Mouse (Mus musculus) bone marrow macrophage, adult 2 months (primary cell): ENCODE measurements around the gene Tex264.
"Not testable (repeated sequence)": the region's sequence is repeated elsewhere in the genome, so short reads cannot be mapped to it uniquely, and the experiment has no call there.

ENCODE experiments used
- CTCF ChIP-seq: IDR thresholded peaks from 2 replicates; pipeline ENCODE4 v1.5.1; 2012; ENCODE audit warnings: low read depth, mild to moderate bottlenecking, low read length, moderate library complexity
- POLR2A ChIP-seq: IDR thresholded peaks from 2 replicates; pipeline ENCODE4 v1.6.1; 2012; ENCODE audit warnings: mild to moderate bottlenecking, low read depth, low read length, borderline replicate concordance

DNA sequence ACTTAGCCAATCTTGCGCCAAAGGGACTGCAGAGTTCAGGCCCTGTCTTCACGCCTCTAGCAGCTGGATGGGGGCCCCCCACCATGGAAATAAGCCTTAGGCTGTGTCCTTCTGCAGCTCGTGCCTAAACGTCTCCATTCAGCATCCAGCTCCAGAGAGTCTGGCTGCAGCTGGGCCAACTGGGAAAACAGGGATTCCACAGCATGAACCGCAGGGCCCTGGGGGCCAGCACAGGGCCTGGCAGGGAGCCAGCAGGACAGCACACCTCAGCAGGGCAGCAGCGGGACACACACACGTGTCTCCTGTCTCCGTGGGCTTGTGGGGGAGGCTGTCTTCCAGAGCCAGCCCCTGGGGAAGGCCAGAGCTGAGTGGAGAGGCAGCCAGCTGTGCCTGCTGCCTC lies 57.9 kb downstream of the Tex264 start:
- TF ChIP-seq CTCF, POLR2A: not testable (repeated sequence)
